9 mouse cellular contexts compared by ENCODE assay signal in genomic region chr6:90466079-90466478, GRCm38 (mm10). TPM values are rescaled to one million over a fixed set of nuclear protein-coding genes. Genes with fewer than 3 reads are reported as not detected.
DNase-seq lines count a peak whose midpoint lies in the region; ATAC-seq and TF ChIP-seq lines count a peak whose summit lies in the region.
"Had no signal": no experiment of that assay in that cellular context is flagged by ENCODE, and none has a peak within 500 bp of the region (broad histone marks: within the 10 kb centered on the region; RNA-seq: fewer than 3 reads in every experiment).

No protein-coding gene starts in this region.

- no peak overlapping the region for H3ac ChIP-seq in C2C12 (ENCODE audit: control insufficient read depth, insufficient read length, low read depth)

- ATAC-seq in hindbrain, embryonic 16.5 days: no peak

- intact Hi-C loops in gastrocnemius, postnatal 14 days (cut with DNase I; ENCODE audit: low total_unique reads): no loop called here

- peaks cover 32% of the 10 kb centered on the region for H3K4me1 ChIP-seq in heart, embryonic 10.5 days
- H3K4me1 ChIP-seq in hindbrain, embryonic 16.5 days (ENCODE audit: control insufficient read depth, insufficient read depth, low read depth, low read length): peaks cover 18% of the 10 kb centered on the region

- WGBS in heart, embryonic 10.5 days: 84% methylated on average over 10 of the region's 10 CpGs
- 83% methylated on average over 10 of the region's 10 CpGs for WGBS in hindbrain, embryonic 16.5 days

- H3K27ac ChIP-seq in heart, embryonic 10.5 days: no peak overlapping the region
- H3K27ac ChIP-seq in hindbrain, embryonic 16.5 days (ENCODE audit: low read depth, low read length): no peak overlapping the region
- H3K27ac ChIP-seq: stomach, embryonic 15.5 days had no signal

- peaks cover 26% of the 10 kb centered on the region for H3K36me3 ChIP-seq in heart, embryonic 10.5 days
- H3K36me3 ChIP-seq in C2C12 (ENCODE audit: control insufficient read depth, insufficient read depth): no peaks in the 10 kb centered on the region
- no peaks in the 10 kb centered on the region for H3K36me3 ChIP-seq in hindbrain, embryonic 16.5 days (ENCODE audit: control insufficient read depth, insufficient read depth, low read length)
- H3K36me3 ChIP-seq: stomach, embryonic 15.5 days had no signal

- H3K4me3 ChIP-seq in heart, embryonic 10.5 days: no peak overlapping the region
- no peak overlapping the region for H3K4me3 ChIP-seq in C2C12 (ENCODE audit: insufficient read depth, poor library complexity, severe bottlenecking)
- H3K4me3 ChIP-seq in hindbrain, embryonic 16.5 days (ENCODE audit: low read length): no peak overlapping the region
- H3K4me3 ChIP-seq: stomach, embryonic 15.5 days had no signal

- no peaks in the 10 kb centered on the region for H3K79me3 ChIP-seq in C2C12 (ENCODE audit: low read depth)

- no peak overlapping the region; the same call in 1 of the 2 replicates for H3K9ac ChIP-seq in hindbrain, embryonic 16.5 days (ENCODE audit: low read depth, low read length)
- H3K9ac ChIP-seq: stomach, embryonic 15.5 days had no signal

- no peaks in the 10 kb centered on the region for H3K79me2 ChIP-seq in C2C12 (ENCODE audit: control insufficient read depth, insufficient read depth)

- no peaks in the 10 kb centered on the region for H3K9me3 ChIP-seq in heart, embryonic 10.5 days
- no peaks in the 10 kb centered on the region for H3K9me3 ChIP-seq in hindbrain, embryonic 16.5 days (ENCODE audit: control insufficient read depth, low read length)
- H3K9me3 ChIP-seq: stomach, embryonic 15.5 days had no signal

- TF ChIP-seq CTCF in C2C12 (IDR thresholded peaks at IDR 0.05; ENCODE audit: control insufficient read depth, insufficient read depth, insufficient read length): no peak

- peaks cover 17% of the 10 kb centered on the region for H3K27me3 ChIP-seq in heart, embryonic 10.5 days (ENCODE audit: insufficient read depth, poor library complexity, severe bottlenecking)
- H3K27me3 ChIP-seq in C2C12 (ENCODE audit: control insufficient read depth, insufficient read depth, insufficient read length): peaks cover 28% of the 10 kb centered on the region
- H3K27me3 ChIP-seq in hindbrain, embryonic 16.5 days (replicated peaks; ENCODE audit: control insufficient read depth, insufficient read depth, low read length): 0 out of 2 replicates have a peak, but pooled peaks cover 6% of the 10 kb centered on the region

- H3K4me2 ChIP-seq in hindbrain, embryonic 16.5 days (ENCODE audit: low read length): no peak overlapping the region
- H3K4me2 ChIP-seq: stomach, embryonic 15.5 days had no signal

- peak; percentile 99 for DNase-seq in heart, adult 11 months
- DNase-seq in heart, embryonic 10.5 days (ENCODE audit: low spot score): no peak
- peak; percentile 59 for DNase-seq in gastrocnemius, postnatal 14 days
- DNase-seq in lung, adult 18-20 months: peak; percentile 86 to 90
- no peak for DNase-seq in spleen, postnatal 14 days (ENCODE audit: low spot score in 2 of 2)
- DNase-seq in embryo, embryonic 10 days (ENCODE audit: low spot score): no peak

TF ChIP-seq in C2C12, 6 proteins besides CTCF, POLR2A, EP300 and RAD21:
- TF ChIP-seq CEBPB (IDR thresholded peaks at IDR 0.05; ENCODE audit: low read depth): peak; percentile 20
- TF ChIP-seq MAX (IDR thresholded peaks at IDR 0.05): no peak

RNA-seq across cellular contexts. Expression of gene Klf15, which starts 3.7 kb away (rescaled TPM):
- 7.9 and 11.5 TPM in 2 replicates for polyA plus RNA-seq in heart, embryonic 10.5 days (2016; fragmentation: Nextera tagmentation; extraction: Ambion mirVana)
- not detected for polyA plus RNA-seq in C2C12 (2012; fragmentation: generic; extraction: Trizol)
- 10 to 100 TPM; 15.2 to 39.8 TPM for total RNA-seq in gastrocnemius, postnatal 14 days (2021)
- 20.9 and 25.1 TPM in 2 replicates for polyA plus RNA-seq in hindbrain, embryonic 16.5 days (2015; fragmentation: Nextera tagmentation; extraction: Ambion mirVana)

RNA-seq across cellular contexts. Expression of gene Aldh1l1, which starts 20.1 kb away (rescaled TPM):
- polyA plus RNA-seq in heart, embryonic 10.5 days (2016; fragmentation: Nextera tagmentation; extraction: Ambion mirVana): 0.93 and 1.3 TPM in 2 replicates
- polyA plus RNA-seq in C2C12 (2012; fragmentation: generic; extraction: Trizol): 0.16 TPM
- 1 to 10 TPM; 3.0 to 6.8 TPM for total RNA-seq in gastrocnemius, postnatal 14 days (2021)
- polyA plus RNA-seq in hindbrain, embryonic 16.5 days (2015; fragmentation: Nextera tagmentation; extraction: Ambion mirVana): 89.0 and 101 TPM in 2 replicates

RNA-seq across cellular contexts. Expression of gene Cfap100, which starts 37.5 kb away (rescaled TPM):
- polyA plus RNA-seq in heart, embryonic 10.5 days (2016; fragmentation: Nextera tagmentation; extraction: Ambion mirVana): 0.12 TPM in 1 of 2 replicates, not detected in the other
- 0.02 TPM for polyA plus RNA-seq in C2C12 (2012; fragmentation: generic; extraction: Trizol)
- under 1 TPM; 0.29 to 0.84 TPM for total RNA-seq in gastrocnemius, postnatal 14 days (2021)
- polyA plus RNA-seq in hindbrain, embryonic 16.5 days (2015; fragmentation: Nextera tagmentation; extraction: Ambion mirVana): 7.5 and 10.3 TPM in 2 replicates

Comparison
In these comparisons a context has a peak if more than half of its experiments do, and no peak if none do; other contexts are left out.
1. DNase-seq: peak in heart, adult 11 months (single experiment), gastrocnemius, postnatal 14 days (single experiment) and lung, adult 18-20 months (2 of 2); none in heart, embryonic 10.5 days (single experiment), spleen, postnatal 14 days (0 of 2) and embryo, embryonic 10 days (single experiment).
2. RNA of gene Aldh1l1, which starts 20.1 kb away (polyA plus RNA-seq): 89.0 to 101 TPM in hindbrain, embryonic 16.5 days; 0.93 to 1.3 TPM in heart, embryonic 10.5 days and 0.16 TPM in C2C12 (single experiment); every median in the first group is over 10 times any median in the second.